Mouse (Mus musculus) embryonic fibroblast, embryonic 13.5 days (primary cell): ENCODE data around the gene Gm29866. TPM values are rescaled to one million over a fixed set of nuclear protein-coding genes. Genes with fewer than 3 reads are reported as not detected.
"Not testable (repeated sequence)": the region's sequence is repeated elsewhere in the genome, so short reads cannot be mapped to it uniquely, and the experiment has no call there.

Experiments
- H3K27ac ChIP-seq: 2 replicates; pipeline ENCODE4 v1.5.1; 2012; ENCODE audit warnings: low read length, control low read depth, inconsistent platforms; ENCODE audit not compliant: insufficient read depth
- H3K4me1 ChIP-seq: 2 replicates; pipeline ENCODE4 v1.6.1; 2011; ENCODE audit warnings: low read length; ENCODE audit not compliant: control insufficient read depth, insufficient read depth
- H3K4me3 ChIP-seq: 2 replicates; pipeline ENCODE4 v1.5.1; 2011; ENCODE audit warnings: mild to moderate bottlenecking, control low read depth, low read length; ENCODE audit not compliant: insufficient read depth
- polyA plus RNA-seq: library from polyadenylated mRNA; stranded (reverse); fragments of >200 nt; gene quantifications from 2 replicates; pipeline ENCODE4 v1.2.4, GENCODE M21; 2011; ENCODE audit warnings: low read depth; ENCODE audit not compliant: missing spikeins, insufficient read length

Gm29866 gene
- not detected in 2 replicates for polyA plus RNA-seq

DNA sequence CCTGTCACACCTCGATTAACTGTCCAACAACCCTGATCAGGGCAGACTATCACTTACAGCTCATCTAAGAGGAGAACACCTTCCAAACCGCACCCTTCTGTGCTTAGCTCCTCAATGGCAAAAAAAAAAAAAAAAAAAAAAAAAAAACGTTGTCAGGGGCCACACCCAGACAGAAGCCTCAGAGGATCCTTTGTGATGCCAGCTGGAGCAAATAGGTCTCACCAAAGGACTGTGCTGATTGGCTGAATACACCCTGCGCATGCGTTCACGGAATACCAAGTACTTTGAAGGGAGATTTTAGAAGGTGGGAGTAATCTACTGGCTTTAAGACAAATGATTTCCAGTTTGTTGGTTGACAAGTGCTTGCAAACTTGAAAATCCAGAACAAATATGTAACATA is at the start of gene Gm29866:
Gene Gm29866 (minus strand): TSS at position 101 of the 400 bp plus-strand sequence.
- H3K4me3 ChIP-seq, H3K27ac ChIP-seq, H3K4me1 ChIP-seq: not testable (repeated sequence)

Other genes with a start within 250 kb of the Gm29866 start
- not detected in 2 replicates for gene Gm20909, start 170.9 kb upstream of the Gm29866 start, polyA plus RNA-seq
- not detected in 2 replicates for gene Gm20865, start 247.9 kb upstream of the Gm29866 start, polyA plus RNA-seq